In genomic region chr4:52438886-52439664, GRCm38 (mm10) we compare ENCODE assay signal across 7 mouse cellular contexts. TPM values are rescaled to one million over a fixed set of nuclear protein-coding genes. Genes with fewer than 3 reads are reported as not detected.
DNase-seq lines count a peak whose midpoint lies in the region; ATAC-seq lines count a peak whose summit lies in the region.

Gene Smc2 (plus strand): TSS chr4:52439243.

- no peaks in the 10 kb centered on the region for H3K9me3 ChIP-seq in embryonic facial prominence, embryonic 11.5 days (replicated peaks; ENCODE audit: control insufficient read depth, low read length)
- no peaks in the 10 kb centered on the region for H3K9me3 ChIP-seq in limb, embryonic 10.5 days (replicated peaks)
- H3K9me3 ChIP-seq in midbrain, embryonic 13.5 days, result no peaks in the 10 kb centered on the region

- peak within 1 kb of the TSS; percentile 64; the same call in 1 of the 2 replicates for H3K27ac ChIP-seq in embryonic facial prominence, embryonic 11.5 days (replicated peaks; ENCODE audit: low read depth, low read length)
- peak within 1 kb of the TSS; percentile 92 for H3K27ac ChIP-seq in limb, embryonic 10.5 days
- H3K27ac ChIP-seq in midbrain, embryonic 13.5 days, result peak within 1 kb of the TSS; percentile 83

- WGBS in embryonic facial prominence, embryonic 11.5 days, result under 1% methylated on average over 53 of the region's 53 CpGs
- WGBS in limb, embryonic 10.5 days, result under 1% methylated on average over 53 of the region's 53 CpGs
- WGBS in midbrain, embryonic 13.5 days, result under 1% methylated on average over 53 of the region's 53 CpGs

- no peaks in the 10 kb centered on the region for H3K27me3 ChIP-seq in embryonic facial prominence, embryonic 11.5 days (ENCODE audit: control insufficient read depth, insufficient read depth, low read length)
- H3K27me3 ChIP-seq in limb, embryonic 10.5 days (ENCODE audit: low read depth, poor library complexity, severe bottlenecking), result no peaks in the 10 kb centered on the region
- no peaks in the 10 kb centered on the region for H3K27me3 ChIP-seq in midbrain, embryonic 13.5 days

- H3K4me1 ChIP-seq in embryonic facial prominence, embryonic 11.5 days (ENCODE audit: control insufficient read depth, insufficient read depth, low read length), result no peaks in the 10 kb centered on the region
- H3K4me1 ChIP-seq in limb, embryonic 10.5 days, result peaks cover 5% of the 10 kb centered on the region; the same call in 1 of the 2 replicates
- peaks cover 9% of the 10 kb centered on the region for H3K4me1 ChIP-seq in midbrain, embryonic 13.5 days (replicated peaks)

- H3K4me3 ChIP-seq in embryonic facial prominence, embryonic 11.5 days (ENCODE audit: low read depth, low read length), result peak within 1 kb of the TSS; percentile 87
- peak within 1 kb of the TSS; percentile 88 for H3K4me3 ChIP-seq in limb, embryonic 10.5 days
- H3K4me3 ChIP-seq in midbrain, embryonic 13.5 days (replicated peaks), result peak within 1 kb of the TSS; percentile 84

- H3K9ac ChIP-seq in embryonic facial prominence, embryonic 11.5 days (replicated peaks; ENCODE audit: low read length), result peak within 1 kb of the TSS; percentile 84
- H3K9ac ChIP-seq in midbrain, embryonic 13.5 days (replicated peaks), result peak within 1 kb of the TSS; percentile 63

- DNase-seq in adrenal gland, postnatal 14 days, result peak; percentile 96
- peak; percentile 95 for DNase-seq in embryonic facial prominence, embryonic 11.5 days (ENCODE audit: low spot score)
- peak; percentile 91 for DNase-seq in kidney, adult 11 months
- DNase-seq in limb, embryonic 10.5 days (ENCODE audit: low spot score), result peak; percentile 92
- DNase-seq in spleen, adult 12 weeks (ENCODE audit: low spot score), result peak; percentile 92

- ATAC-seq in embryonic facial prominence, embryonic 11.5 days (replicated peaks; ENCODE audit: insufficient number of reproducible peaks, low FRiP score, low TSS enrichment, low read depth), result peak; percentile 99
- ATAC-seq in granulocyte monocyte progenitor cell, adult 5-6 weeks (replicated peaks; ENCODE audit: poor library complexity, severe bottlenecking), result peak; percentile 97
- ATAC-seq in midbrain, embryonic 13.5 days, result peak; percentile 99

- H3K4me2 ChIP-seq in embryonic facial prominence, embryonic 11.5 days (ENCODE audit: low read depth, low read length), result peak within 1 kb of the TSS; percentile 51
- peak within 1 kb of the TSS; percentile 66 for H3K4me2 ChIP-seq in midbrain, embryonic 13.5 days (replicated peaks)

- no peaks in the 10 kb centered on the region; the same call in 1 of the 2 replicates for H3K36me3 ChIP-seq in embryonic facial prominence, embryonic 11.5 days (replicated peaks; ENCODE audit: control insufficient read depth, insufficient read depth, low read depth, low read length)
- peaks cover 26% of the 10 kb centered on the region for H3K36me3 ChIP-seq in limb, embryonic 10.5 days
- H3K36me3 ChIP-seq in midbrain, embryonic 13.5 days, result peaks cover 18% of the 10 kb centered on the region

RNA-seq across cellular contexts. Expression of gene Smc2, which starts in this region (rescaled TPM):
- total RNA-seq in adrenal gland, postnatal 14 days (2021), result 20.2 and 20.3 TPM in 2 replicates
- polyA plus RNA-seq in embryonic facial prominence, embryonic 11.5 days (2014; fragmentation: Nextera tagmentation; extraction: Ambion mirVana), result 229 and 260 TPM in 2 replicates
- total RNA-seq in granulocyte monocyte progenitor cell, adult 5-6 weeks (2014; fragmentation: Nextera tagmentation), result 46.8 and 46.9 TPM in 2 replicates
- total RNA-seq in granulocyte monocyte progenitor cell, adult 5-6 weeks (2017), result 166 and 195 TPM in 2 replicates
- 190 and 214 TPM in 2 replicates for polyA plus RNA-seq in limb, embryonic 10.5 days (2016; fragmentation: Nextera tagmentation; extraction: Ambion mirVana)
- polyA plus RNA-seq in midbrain, embryonic 13.5 days (2015; fragmentation: Nextera tagmentation; extraction: Ambion mirVana), result 103 and 117 TPM in 2 replicates

Comparison
In these comparisons a context has a peak if more than half of its experiments do, and no peak if none do; other contexts are left out.
1. Peak in every context shown above with its lines: DNase-seq, ATAC-seq, H3K4me3 ChIP-seq and H3K27ac ChIP-seq.